Mouse (Mus musculus) liver, adult 2 months (tissue): Measurements from ENCODE around the gene Ifi208. TPM values are rescaled to one million over a fixed set of nuclear protein-coding genes. Genes with fewer than 3 reads are reported as not detected.
"Not testable (repeated sequence)": the region's sequence is repeated elsewhere in the genome, so short reads cannot be mapped to it uniquely, and the experiment has no call there.

Source experiments
- DNase-seq: peaks from one replicate; pipeline ENCODE4 v3.0.0-alpha.2; 2011; ENCODE audit warnings: low read depth, low spot score; ENCODE audit errors: extremely low read depth
- H3K27ac ChIP-seq: fragments of 200-500 bp; replicated peaks from 2 replicates; pipeline ENCODE4 v1.5.1; 2012; ENCODE audit warnings: low read depth, mild to moderate bottlenecking, control low read depth, inconsistent platforms, low read length; ENCODE audit not compliant: insufficient read depth
- H3K27me3 ChIP-seq: fragments of 200-500 bp; 2 replicates; pipeline ENCODE4 v1.6.1; 2012; ENCODE audit warnings: mild to moderate bottlenecking, moderate library complexity, low read length, inconsistent platforms; ENCODE audit not compliant: control insufficient read depth, insufficient read depth
- H3K36me3 ChIP-seq: fragments of 200-500 bp; 2 replicates; pipeline ENCODE4 v1.6.1; 2012; ENCODE audit warnings: low read length, inconsistent platforms; ENCODE audit not compliant: control insufficient read depth, insufficient read depth
- H3K4me1 ChIP-seq: fragments of 200-500 bp; 2 replicates; pipeline ENCODE4 v1.6.1; 2011; ENCODE audit warnings: low read length; ENCODE audit not compliant: control insufficient read depth, insufficient read depth
- H3K4me3 ChIP-seq: fragments of 200-500 bp; 2 replicates; pipeline ENCODE4 v1.5.1; 2011; ENCODE audit warnings: low read depth, mild to moderate bottlenecking, control low read depth, low read length, moderate library complexity; ENCODE audit not compliant: insufficient read depth
- H3K79me2 ChIP-seq: fragments of 200-500 bp; 2 replicates; pipeline ENCODE4 v1.6.1; 2012; ENCODE audit warnings: inconsistent platforms, mild to moderate bottlenecking, low read length, moderate library complexity; ENCODE audit not compliant: control insufficient read depth, insufficient read depth
- H3K9ac ChIP-seq: fragments of 200-500 bp; 2 replicates; pipeline ENCODE4 v1.6.1; 2012; ENCODE audit warnings: low read depth, mild to moderate bottlenecking, control low read depth, inconsistent platforms, low read length
- CTCF ChIP-seq: fragments of 200-500 bp; IDR thresholded peaks from 2 replicates; pipeline ENCODE4 v1.5.1; 2011; ENCODE audit warnings: low read depth, low read length, control low read depth
- POLR2A ChIP-seq: fragments of 200-500 bp; IDR thresholded peaks from 2 replicates; pipeline ENCODE4 v1.6.1; 2011; ENCODE audit warnings: low read length, control low read depth; ENCODE audit not compliant: insufficient read depth; ENCODE audit errors: extremely low read depth
- WGBS: fragments of 180-500 bp; shearing (Covaris S2); methylation state at CpG from one replicate; pipeline ENCODE4 v1.1.7; 2018; 5-methylcytosine and 5-hydroxymethylcytosine counted together
- polyA plus RNA-seq: library from polyadenylated mRNA; depleted of rRNA; stranded (reverse); fragments of >200 nt; gene quantifications from 2 replicates; pipeline ENCODE4 v1.2.3, GENCODE M21; 2012; rRNA removed
- total RNA-seq: library from RNA; depleted of rRNA; stranded (reverse); fragments of >200 nt; gene quantifications from 2 replicates; pipeline ENCODE4 v1.2.3, GENCODE M21; 2014; rRNA removed

Gene Ifi208
- total RNA-seq = 0.13 and 0.18 TPM in 2 replicates
- 0.50 and 0.83 TPM in 2 replicates for polyA plus RNA-seq

- DNase-seq, H3K4me1 ChIP-seq, H3K27ac ChIP-seq, H3K9ac ChIP-seq, H3K79me2 ChIP-seq, H3K36me3 ChIP-seq, H3K4me3 ChIP-seq, H3K27me3 ChIP-seq: not testable (repeated sequence)
- 41% methylated on average over 3 of the region's 3 CpGs for WGBS
Measured at GRCm38 (mm10) chr1:173673458-173674097, at the start of gene Ifi208. Gene Ifi208, plus strand, starts transcription at chr1:173673675.

- H3K4me1 ChIP-seq = no peaks in the 10 kb centered on the region
- H3K36me3 ChIP-seq = no peaks in the 10 kb centered on the region
- H3K27me3 ChIP-seq = no peaks in the 10 kb centered on the region
- TF ChIP-seq POLR2A (no peak), CTCF (no peak)
- H3K27ac ChIP-seq = no peak overlapping the region
- 82% methylated on average over 2 of the region's 2 CpGs for WGBS
- no peak overlapping the region for H3K4me3 ChIP-seq
- H3K79me2 ChIP-seq = no peaks in the 10 kb centered on the region
- DNase-seq = no peak
- H3K9ac ChIP-seq = no peak overlapping the region
Measured at GRCm38 (mm10) chr1:173624052-173624451, 49.4 kb upstream of the Ifi208 start.

GRCm38 (mm10) chr1:173626686-173627085 is 46.8 kb upstream of the Ifi208 start:
- TF ChIP-seq CTCF (no peak), POLR2A (no peak)

GRCm38 (mm10) chr1:173630622-173631021 is 42.9 kb upstream of the Ifi208 start, which contains the start of gene Ifi209:
Gene Ifi209, plus strand, starts transcription at chr1:173630917.
- peak within 1 kb of the TSS; percentile 7; the same call in 1 of the 2 replicates for H3K4me3 ChIP-seq
- peak; percentile 23 for DNase-seq
- 70% methylated on average over 2 of the region's 2 CpGs for WGBS
- not testable (repeated sequence) for H3K36me3 ChIP-seq, H3K79me2 ChIP-seq, H3K27ac ChIP-seq, H3K27me3 ChIP-seq, H3K9ac ChIP-seq, H3K4me1 ChIP-seq

More at GRCm38 (mm10) chr1:173626686-173627085, 46.8 kb upstream of the Ifi208 start:
- Histone ChIP-seq H3K4me1 (no peaks in the 10 kb centered on the region), H3K79me2 (no peaks in the 10 kb centered on the region), H3K36me3 (no peaks in the 10 kb centered on the region), H3K4me3 (no peak overlapping the region), H3K27me3 (no peaks in the 10 kb centered on the region), H3K9ac (no peak overlapping the region), H3K27ac (no peak overlapping the region)
- WGBS = 56% methylated on average over 2 of the region's 2 CpGs
- no peak for DNase-seq

- no peak overlapping the region for H3K27ac ChIP-seq
- no peaks in the 10 kb centered on the region for H3K36me3 ChIP-seq
- no peak overlapping the region for H3K4me3 ChIP-seq
- no peaks in the 10 kb centered on the region for H3K27me3 ChIP-seq
- no peak overlapping the region for H3K9ac ChIP-seq
- no peaks in the 10 kb centered on the region for H3K79me2 ChIP-seq
- DNase-seq = no peak
- no peak for TF ChIP-seq CTCF
- no peaks in the 10 kb centered on the region for H3K4me1 ChIP-seq
- 78% methylated on average over 5 of the region's 5 CpGs for WGBS
Measured at GRCm38 (mm10) chr1:173633969-173634645, 39.4 kb upstream of the Ifi208 start.

GRCm38 (mm10) chr1:173645393-173645792 is 28.1 kb upstream of the Ifi208 start:
- no peak overlapping the region for H3K9ac ChIP-seq
- 61% methylated on average over 2 of the region's 2 CpGs for WGBS
- H3K4me3 ChIP-seq = no peak overlapping the region
- DNase-seq = no peak
- H3K79me2 ChIP-seq = no peaks in the 10 kb centered on the region
- TF ChIP-seq POLR2A (no peak), CTCF (no peak)
- no peaks in the 10 kb centered on the region for H3K4me1 ChIP-seq
- H3K36me3 ChIP-seq = no peaks in the 10 kb centered on the region
- no peaks in the 10 kb centered on the region for H3K27me3 ChIP-seq
- H3K27ac ChIP-seq = no peak overlapping the region
